ENCODE assay signal across 9 mouse cellular contexts in genomic region chr5:142362894-142363293, GRCm38 (mm10). TPM values are rescaled to one million over a fixed set of nuclear protein-coding genes. Genes with fewer than 3 reads are reported as not detected.
DNase-seq lines count a peak whose midpoint lies in the region; ATAC-seq and TF ChIP-seq lines count a peak whose summit lies in the region.
"Had no signal": no experiment of that assay in that cellular context is flagged by ENCODE, and none has a peak within 500 bp of the region (broad histone marks: within the 10 kb centered on the region; RNA-seq: fewer than 3 reads in every experiment).

No protein-coding gene starts in this region.

- H3K4me2 ChIP-seq in kidney, embryonic 14.5 days (replicated peaks; ENCODE audit: low read depth, low read length): no peak overlapping the region
- no peak overlapping the region for H3K4me2 ChIP-seq in intestine, embryonic 15.5 days (replicated peaks)

- TF ChIP-seq CTCF in brain, embryonic 14.5 days (IDR thresholded peaks at IDR 0.05; ENCODE audit: borderline replicate concordance, extremely low read depth, insufficient read depth, insufficient read length): no peak
- TF ChIP-seq CTCF in layer of hippocampus, adult 2 months (conservative IDR thresholded peaks at IDR 0.05): no peak

- ATAC-seq in kidney, embryonic 14.5 days (ENCODE audit: low FRiP score, low TSS enrichment): no peak
- no peak for ATAC-seq in intestine, embryonic 15.5 days

- no peaks in the 10 kb centered on the region for H3K27me3 ChIP-seq in kidney, embryonic 14.5 days (ENCODE audit: control insufficient read depth, insufficient read depth, low read length)
- H3K27me3 ChIP-seq in intestine, embryonic 15.5 days (replicated peaks): no peaks in the 10 kb centered on the region

- no peak overlapping the region for H3K9ac ChIP-seq in kidney, embryonic 14.5 days (ENCODE audit: low read depth, low read length)
- H3K9ac ChIP-seq in intestine, embryonic 15.5 days: no peak overlapping the region

- no peak for TF ChIP-seq POLR2A in brain, embryonic 14.5 days (IDR thresholded peaks at IDR 0.05; ENCODE audit: borderline replicate concordance, extremely low read depth, insufficient read depth, insufficient read length, poor library complexity, severe bottlenecking)

- H3K4me1 ChIP-seq in kidney, embryonic 14.5 days (ENCODE audit: control insufficient read depth, insufficient read depth, low read length): 0 out of 2 replicates have a peak, but pooled peaks cover 6% of the 10 kb centered on the region
- peaks cover 3% of the 10 kb centered on the region; the same call in 1 of the 2 replicates for H3K4me1 ChIP-seq in intestine, embryonic 15.5 days (replicated peaks)

- no peaks in the 10 kb centered on the region for H3K9me3 ChIP-seq in kidney, embryonic 14.5 days (ENCODE audit: control insufficient read depth, low read length)
- no peaks in the 10 kb centered on the region for H3K9me3 ChIP-seq in intestine, embryonic 15.5 days

- no peak overlapping the region for H3K27ac ChIP-seq in kidney, embryonic 14.5 days (ENCODE audit: low read depth, low read length)
- H3K27ac ChIP-seq in layer of hippocampus, adult 2 months: peak overlapping the region; percentile 51; the same call in 1 of the 2 replicates
- no peak overlapping the region for H3K27ac ChIP-seq in intestine, embryonic 15.5 days

- DNase-seq in adrenal gland, adult 2 months: peak; percentile 64
- no peak for DNase-seq in adrenal gland, postnatal 4 days (ENCODE audit: low spot score in 2 of 2)
- DNase-seq in kidney, adult 11 months: peak; percentile 51
- peak; percentile 95 for DNase-seq in brain, embryonic 14.5 days (ENCODE audit: low read depth)
- peak; percentile 57 to 60 for DNase-seq in layer of hippocampus, adult 2 months (ENCODE audit: low spot score in 2 of 2)
- DNase-seq in right cerebral cortex, postnatal 36 days (ENCODE audit: low spot score in 2 of 2): no peak
- DNase-seq: right cerebral cortex, adult 18-20 months had no signal

- WGBS in kidney, embryonic 14.5 days: 84% methylated on average over 3 of the region's 3 CpGs
- 73% methylated on average over 3 of the region's 3 CpGs for WGBS in intestine, embryonic 15.5 days

- no peak overlapping the region for H3K4me3 ChIP-seq in kidney, embryonic 14.5 days (ENCODE audit: low read length)
- no peak overlapping the region for H3K4me3 ChIP-seq in layer of hippocampus, adult 2 months
- H3K4me3 ChIP-seq in intestine, embryonic 15.5 days (replicated peaks): no peak overlapping the region

- H3K36me3 ChIP-seq in kidney, embryonic 14.5 days (ENCODE audit: control insufficient read depth, insufficient read depth, low read length): no peaks in the 10 kb centered on the region
- H3K36me3 ChIP-seq in intestine, embryonic 15.5 days: no peaks in the 10 kb centered on the region

RNA-seq across cellular contexts. Expression of gene Foxk1, which starts 38.4 kb away (rescaled TPM):
- 10 to 100 TPM; 19.7 to 24.6 TPM for total RNA-seq in adrenal gland, adult 2 months (2021)
- 17.2 and 18.2 TPM in 2 replicates for polyA plus RNA-seq in adrenal gland, adult 2 months (2012; rRNA removed)
- total RNA-seq in adrenal gland, postnatal 4 days (2021): 10 to 100 TPM; 28.7 to 28.9 TPM
- polyA plus RNA-seq in kidney, embryonic 14.5 days (2014; fragmentation: Nextera tagmentation; extraction: Ambion mirVana): 4.4 and 6.5 TPM in 2 replicates
- 12.5 and 22.1 TPM in 2 replicates for polyA plus RNA-seq in brain, embryonic 14.5 days (2012; rRNA removed)
- 10 to 100 TPM; 53.0 to 60.3 TPM for total RNA-seq in layer of hippocampus, adult 2 months (2021)
- polyA plus RNA-seq in intestine, embryonic 15.5 days (2015; fragmentation: Nextera tagmentation; extraction: Ambion mirVana): 4.3 and 5.3 TPM in 2 replicates

Comparison
In these comparisons a context has a peak if more than half of its experiments do, and no peak if none do; other contexts are left out.
1. DNase-seq: peak in adrenal gland, adult 2 months (single experiment), kidney, adult 11 months (single experiment), brain, embryonic 14.5 days (single experiment) and layer of hippocampus, adult 2 months (2 of 2); none in adrenal gland, postnatal 4 days (0 of 2) and right cerebral cortex, postnatal 36 days (0 of 2).